Mouse (Mus musculus): ENCODE results near the gene Slc38a8.

DNA sequence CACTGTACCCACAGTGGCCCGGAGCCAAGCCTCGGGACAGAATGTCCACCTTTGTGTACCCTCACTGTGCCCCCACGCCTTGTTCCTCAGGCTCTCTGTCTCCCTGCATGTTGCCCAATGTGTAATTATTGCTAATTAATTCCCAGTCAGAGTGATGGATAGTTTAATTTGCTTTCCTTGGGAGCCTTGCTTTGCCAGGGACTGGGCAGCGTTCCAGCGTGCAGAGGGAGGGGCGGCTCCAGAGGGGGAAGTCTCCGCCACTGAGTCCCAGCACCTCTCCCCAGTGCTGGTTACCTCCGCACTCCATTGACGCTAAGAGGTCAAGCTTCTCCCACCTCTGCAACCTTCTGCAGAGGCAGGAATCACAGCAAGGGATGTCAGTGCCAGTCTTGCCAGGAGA, 40.1 kb downstream of the Slc38a8 start:
- TF ChIP-seq POLR2A (IDR thresholded peaks at IDR 0.05; ENCODE audit: low read depth, low read length) (no peak), CTCF (conservative IDR thresholded peaks at IDR 0.05; ENCODE audit: insufficient read depth, insufficient read length, low read depth, low read length) (no peak)
